Mouse (Mus musculus) myocyte (in vitro differentiated cells): ENCODE results near the gene Olfr68. TPM values are rescaled to one million over a fixed set of nuclear protein-coding genes. Genes with fewer than 3 reads are reported as not detected.
"Not testable (repeated sequence)": the region's sequence is repeated elsewhere in the genome, so short reads cannot be mapped to it uniquely, and the experiment has no call there.

ENCODE experiments used
- H3K27me3 ChIP-seq: one replicate; pipeline ENCODE4 v1.6.1; 2011; ENCODE audit not compliant: control insufficient read depth, insufficient read depth, insufficient read length
- H3K36me3 ChIP-seq: one replicate; pipeline ENCODE4 v1.6.1; 2011; ENCODE audit not compliant: control insufficient read depth, insufficient read depth
- H3K4me2 ChIP-seq: one replicate; pipeline ENCODE4 v1.6.1; 2011; ENCODE audit warnings: low read depth, control low read depth
- H3K4me3 ChIP-seq: one replicate; pipeline ENCODE4 v1.5.1; 2011; ENCODE audit warnings: mild to moderate bottlenecking, control low read depth, moderate library complexity
- H3K79me2 ChIP-seq: one replicate; pipeline ENCODE4 v1.6.1; 2011; ENCODE audit not compliant: control insufficient read depth, insufficient read depth
- H3ac ChIP-seq: one replicate; pipeline ENCODE4 v1.6.1; 2011; ENCODE audit not compliant: control insufficient read depth, insufficient read length
- CEBPB ChIP-seq: IDR thresholded peaks from 2 replicates; pipeline ENCODE4 v1.6.1; 2011; ENCODE audit warnings: mild to moderate bottlenecking, moderate library complexity; ENCODE audit not compliant: poor library complexity, insufficient read depth, severe bottlenecking
- E2F4 ChIP-seq: IDR thresholded peaks from one replicate; pipeline ENCODE4 v1.6.1; 2011; ENCODE audit warnings: mild to moderate bottlenecking, control low read depth, moderate library complexity; ENCODE audit not compliant: insufficient read depth
- MAX ChIP-seq: IDR thresholded peaks from one replicate; pipeline ENCODE4 v1.6.1; 2011; ENCODE audit warnings: low read depth, mild to moderate bottlenecking, control low read depth
- MYOD1 ChIP-seq, 3 experiments: IDR thresholded peaks; one replicate each; pipeline ENCODE4 v1.6.1; 2011; ENCODE audit warnings: control low read depth in 2 of 3, low read depth in 2 of 3, mild to moderate bottlenecking in 2 of 3, moderate library complexity in 1 of 3; ENCODE audit not compliant: insufficient read length in 2 of 3, control insufficient read depth in 1 of 3
- MYOG ChIP-seq, 3 experiments: IDR thresholded peaks; one replicate each; pipeline ENCODE4 v1.6.1; 2011; ENCODE audit warnings: control low read depth in 2 of 3, low read depth in 2 of 3, mild to moderate bottlenecking in 2 of 3; ENCODE audit not compliant: insufficient read length in 2 of 3, control insufficient read depth in 1 of 3, insufficient read depth in 1 of 3
- POLR2A ChIP-seq: IDR thresholded peaks from one replicate; pipeline ENCODE4 v1.6.1; 2011; ENCODE audit warnings: low read depth, mild to moderate bottlenecking, control low read depth, moderate library complexity; ENCODE audit not compliant: insufficient read length
- POLR2AphosphoS2 ChIP-seq: IDR thresholded peaks from one replicate; pipeline ENCODE4 v1.6.1; 2011; ENCODE audit warnings: low read depth, control low read depth; ENCODE audit not compliant: insufficient read length
- REST ChIP-seq: IDR thresholded peaks from one replicate; pipeline ENCODE4 v1.6.1; 2011; ENCODE audit warnings: mild to moderate bottlenecking, control low read depth, moderate library complexity; ENCODE audit not compliant: insufficient read depth, insufficient read length
- SRF ChIP-seq: IDR thresholded peaks from one replicate; pipeline ENCODE4 v1.6.1; 2011; ENCODE audit warnings: low read depth; ENCODE audit not compliant: control insufficient read depth, insufficient read length
- TCF12 ChIP-seq: IDR thresholded peaks from one replicate; pipeline ENCODE4 v1.6.1; 2011; ENCODE audit warnings: mild to moderate bottlenecking, control low read depth; ENCODE audit not compliant: poor library complexity, insufficient read depth, severe bottlenecking
- TCF3 ChIP-seq: IDR thresholded peaks from one replicate; pipeline ENCODE4 v1.6.1; 2011; ENCODE audit warnings: low read depth, control low read depth; ENCODE audit not compliant: insufficient read length
- USF1 ChIP-seq: IDR thresholded peaks from one replicate; pipeline ENCODE4 v1.6.1; 2011; ENCODE audit warnings: low read depth, mild to moderate bottlenecking, control low read depth, moderate library complexity
- polyA plus RNA-seq: library from polyadenylated mRNA; unstranded; fragments of >200 nt; fragmentation: generic; extraction: Trizol; gene quantifications from one replicate; pipeline ENCODE4 v1.2.1, GENCODE M21; 2012; ENCODE audit warnings: missing spikeins

Olfr68 gene
- polyA plus RNA-seq, result not detected

- no peak within 1 kb of the TSS for H3K4me2 ChIP-seq
- H3K4me3 ChIP-seq, result no peak within 1 kb of the TSS
- H3ac ChIP-seq, result no peak within 1 kb of the TSS
- no peak for TF ChIP-seq MYOG (IDR thresholded peaks at IDR 0.05; ENCODE audit: control insufficient read depth in 1 of 3, insufficient read depth in 1 of 3, insufficient read length in 2 of 3, low read depth in 2 of 3)
- TF ChIP-seq TCF12, result no peak
- TF ChIP-seq POLR2A, result no peak
- TF ChIP-seq TCF3, result no peak
- H3K27me3 ChIP-seq, result no peaks in the 10 kb centered on the region
- no peaks in the 10 kb centered on the region for H3K36me3 ChIP-seq
- H3K79me2 ChIP-seq, result no peaks in the 10 kb centered on the region
These were observed at the start of gene Olfr68 for GRCm38 (mm10) chr7:103779598-103779997. TSS of gene Olfr68 (minus strand) at chr7:103779698.

- Histone ChIP-seq H3K36me3 (no peaks in the 10 kb centered on the region), H3K4me2 (no peak within 1 kb of the TSS), H3K27me3 (no peaks in the 10 kb centered on the region), H3K79me2 (no peaks in the 10 kb centered on the region), H3ac (no peak within 1 kb of the TSS), H3K4me3 (no peak within 1 kb of the TSS)
- no peak for TF ChIP-seq POLR2A
- no peak for TF ChIP-seq REST
- TF ChIP-seq E2F4, result no peak
- no peak for TF ChIP-seq MYOG (IDR thresholded peaks at IDR 0.05; ENCODE audit: control insufficient read depth in 1 of 3, insufficient read depth in 1 of 3, insufficient read length in 2 of 3, low read depth in 2 of 3)
- TF ChIP-seq TCF3, result no peak
- TF ChIP-seq POLR2AphosphoS2, result no peak
- no peak for TF ChIP-seq MAX
- no peak for TF ChIP-seq USF1
- TF ChIP-seq MYOD1 (IDR thresholded peaks at IDR 0.05; ENCODE audit: control insufficient read depth in 1 of 3, insufficient read length in 2 of 3, low read depth in 2 of 3), result no peak
- TF ChIP-seq CEBPB, result no peak
- no peak for TF ChIP-seq TCF12
- no peak for TF ChIP-seq SRF
These were observed 48.3 kb upstream of the Olfr68 start, which contains the start of gene Hbb-bs for GRCm38 (mm10) chr7:103827808-103828207. TSS of gene Hbb-bs (minus strand) at chr7:103828096.

GRCm38 (mm10) chr7:103827139-103827538, 47.6 kb upstream of the Olfr68 start:
- not testable (repeated sequence) for H3K79me2 ChIP-seq, H3K27me3 ChIP-seq, H3ac ChIP-seq, H3K36me3 ChIP-seq, H3K4me3 ChIP-seq, H3K4me2 ChIP-seq

GRCm38 (mm10) chr7:103826255-103826887, 46.9 kb upstream of the Olfr68 start:
- Histone ChIP-seq H3ac (no peak overlapping the region), H3K27me3 (no peaks in the 10 kb centered on the region)
- no peak for TF ChIP-seq E2F4
- no peak for TF ChIP-seq REST
- no peak for TF ChIP-seq TCF12
- no peak for TF ChIP-seq POLR2A
- TF ChIP-seq MAX, result no peak
- no peak for TF ChIP-seq USF1
- no peak for TF ChIP-seq POLR2AphosphoS2
- TF ChIP-seq SRF, result no peak
- TF ChIP-seq MYOG (IDR thresholded peaks at IDR 0.05; ENCODE audit: control insufficient read depth in 1 of 3, insufficient read depth in 1 of 3, insufficient read length in 2 of 3, low read depth in 2 of 3), result no peak
- no peak for TF ChIP-seq CEBPB
- TF ChIP-seq TCF3, result no peak
- no peak for TF ChIP-seq MYOD1 (IDR thresholded peaks at IDR 0.05; ENCODE audit: control insufficient read depth in 1 of 3, insufficient read length in 2 of 3, low read depth in 2 of 3)

GRCm38 (mm10) chr7:103825536-103826254, 46.2 kb upstream of the Olfr68 start:
- Histone ChIP-seq H3K27me3 (no peaks in the 10 kb centered on the region), H3K36me3 (no peaks in the 10 kb centered on the region), H3K4me3 (no peak overlapping the region), H3K4me2 (no peak overlapping the region), H3K79me2 (no peaks in the 10 kb centered on the region), H3ac (no peak overlapping the region)
- TF ChIP-seq MYOD1 (IDR thresholded peaks at IDR 0.05; ENCODE audit: control insufficient read depth in 1 of 3, insufficient read length in 2 of 3, low read depth in 2 of 3) (no peak), POLR2A (no peak), CEBPB (no peak), SRF (no peak), POLR2AphosphoS2 (no peak), TCF12 (no peak), REST (no peak), USF1 (no peak), MAX (no peak), MYOG (IDR thresholded peaks at IDR 0.05; ENCODE audit: control insufficient read depth in 1 of 3, insufficient read depth in 1 of 3, insufficient read length in 2 of 3, low read depth in 2 of 3) (no peak), E2F4 (no peak), TCF3 (no peak)

More at GRCm38 (mm10) chr7:103826255-103826887, 46.9 kb upstream of the Olfr68 start:
- H3K79me2 ChIP-seq, result no peaks in the 10 kb centered on the region
- H3K4me2 ChIP-seq, result no peak overlapping the region
- no peaks in the 10 kb centered on the region for H3K36me3 ChIP-seq
- no peak overlapping the region for H3K4me3 ChIP-seq
